Mouse (Mus musculus) cortical plate, adult 2 months (tissue): ENCODE results near the gene Chd3. TPM values are rescaled to one million over a fixed set of nuclear protein-coding genes. Genes with fewer than 3 reads are reported as not detected.
A peak's percentile ranks its signal among the peaks of the same experiment; 100 is the strongest.

Experiments used
- H3K27ac ChIP-seq: fragments of 200-500 bp; 2 replicates; pipeline ENCODE4 v1.5.1; 2012; ENCODE audit warnings: low read length, control low read depth, inconsistent platforms; ENCODE audit not compliant: insufficient read depth
- H3K4me1 ChIP-seq: fragments of 200-500 bp; 2 replicates; pipeline ENCODE4 v1.6.1; 2011; ENCODE audit warnings: low read length; ENCODE audit not compliant: control insufficient read depth, insufficient read depth
- H3K4me3 ChIP-seq: fragments of 200-500 bp; 2 replicates; pipeline ENCODE4 v1.5.1; 2011; ENCODE audit warnings: mild to moderate bottlenecking, low read length, control low read depth; ENCODE audit not compliant: insufficient read depth
- CTCF ChIP-seq: fragments of 200-500 bp; IDR thresholded peaks from 2 replicates; pipeline ENCODE4 v1.5.1; 2011; ENCODE audit warnings: mild to moderate bottlenecking, control low read depth, low read length; ENCODE audit not compliant: insufficient read depth; ENCODE audit errors: extremely low read depth
- POLR2A ChIP-seq: fragments of 200-500 bp; IDR thresholded peaks from 2 replicates; pipeline ENCODE4 v1.6.1; 2011; ENCODE audit warnings: mild to moderate bottlenecking, low read length, control low read depth; ENCODE audit not compliant: insufficient read depth; ENCODE audit errors: extremely low read depth
- polyA plus RNA-seq: library from polyadenylated mRNA; depleted of rRNA; stranded (reverse); fragments of >200 nt; gene quantifications from 2 replicates; pipeline ENCODE4 v1.2.3, GENCODE M21; 2012

Gene Chd3
- polyA plus RNA-seq, 1 experiment, result 242 TPM

GRCm38 (mm10) chr11:69413221-69414181 is 44.3 kb upstream of the Chd3 start, which contains the start of gene Kdm6b:
Gene Kdm6b (minus strand): TSS chr11:69413675.
- H3K27ac ChIP-seq, result no peak within 1 kb of the TSS
- peak within 1 kb of the TSS; percentile 63; the same call in 1 of the 2 replicates for H3K4me3 ChIP-seq
- TF ChIP-seq POLR2A (no peak), CTCF (no peak)
- peaks cover 5% of the 10 kb centered on the region; the same call in 1 of the 2 replicates for H3K4me1 ChIP-seq

DNA sequence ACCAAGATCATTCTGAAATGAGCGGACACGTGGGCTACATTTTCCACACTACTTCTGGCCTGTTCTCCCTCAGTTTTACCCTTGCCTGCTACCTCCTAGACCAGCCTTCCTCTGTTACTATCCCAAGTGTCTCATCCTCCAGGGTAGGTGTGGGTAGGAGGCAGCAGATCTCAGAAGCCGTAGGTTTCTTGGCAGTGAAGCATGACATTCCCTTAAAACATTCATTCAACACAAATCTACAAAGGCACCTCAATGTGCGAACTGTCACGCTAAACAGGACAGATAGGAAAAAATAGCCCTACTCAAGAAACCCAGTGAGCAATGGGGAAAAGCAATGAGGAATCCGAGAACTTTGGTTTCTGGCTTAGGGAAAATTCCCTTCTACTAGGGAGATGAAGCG is 43.3 kb upstream of the Chd3 start:
- peak overlapping the region; percentile 63; the same call in 1 of the 2 replicates for H3K4me3 ChIP-seq
- no peak overlapping the region for H3K27ac ChIP-seq
- peaks cover 6% of the 10 kb centered on the region for H3K4me1 ChIP-seq
- TF ChIP-seq POLR2A, result no peak
- no peak for TF ChIP-seq CTCF

- H3K4me1 ChIP-seq, result peaks cover 6% of the 10 kb centered on the region
- TF ChIP-seq CTCF, result no peak
- TF ChIP-seq POLR2A, result peak; percentile 72
Observed at GRCm38 (mm10) chr11:69411538-69412203, 42.5 kb upstream of the Chd3 start.

GRCm38 (mm10) chr11:69411073-69411535 is 41.9 kb upstream of the Chd3 start:
- peak overlapping the region; percentile 63 for H3K4me3 ChIP-seq
- H3K4me1 ChIP-seq, result peaks cover 6% of the 10 kb centered on the region
- TF ChIP-seq POLR2A (peak; percentile 67; the same call in 1 of the 2 replicates), CTCF (no peak)
- H3K27ac ChIP-seq, result peak overlapping the region; percentile 94

More at GRCm38 (mm10) chr11:69411538-69412203, 42.5 kb upstream of the Chd3 start:
- H3K27ac ChIP-seq, result peak overlapping the region; percentile 85
- H3K4me3 ChIP-seq, result peak overlapping the region; percentile 63

- peak overlapping the region; percentile 63 for H3K4me3 ChIP-seq
- peak overlapping the region; percentile 94 for H3K27ac ChIP-seq
- TF ChIP-seq CTCF (no peak), POLR2A (no peak)
- H3K4me1 ChIP-seq, result peaks cover 6% of the 10 kb centered on the region
Observed at GRCm38 (mm10) chr11:69410310-69411072, 41.3 kb upstream of the Chd3 start.

GRCm38 (mm10) chr11:69410045-69410309 is 40.8 kb upstream of the Chd3 start:
- Histone ChIP-seq H3K4me3 (peak overlapping the region; percentile 63), H3K4me1 (peaks cover 6% of the 10 kb centered on the region), H3K27ac (peak overlapping the region; percentile 94)
- no peak for TF ChIP-seq CTCF
- no peak for TF ChIP-seq POLR2A

- Histone ChIP-seq H3K27ac (peak overlapping the region; percentile 94), H3K4me3 (peak overlapping the region; percentile 63), H3K4me1 (peaks cover 6% of the 10 kb centered on the region)
- TF ChIP-seq CTCF (no peak), POLR2A (peak; percentile 55)
Observed at GRCm38 (mm10) chr11:69409378-69410044, 40.3 kb upstream of the Chd3 start.

DNA sequence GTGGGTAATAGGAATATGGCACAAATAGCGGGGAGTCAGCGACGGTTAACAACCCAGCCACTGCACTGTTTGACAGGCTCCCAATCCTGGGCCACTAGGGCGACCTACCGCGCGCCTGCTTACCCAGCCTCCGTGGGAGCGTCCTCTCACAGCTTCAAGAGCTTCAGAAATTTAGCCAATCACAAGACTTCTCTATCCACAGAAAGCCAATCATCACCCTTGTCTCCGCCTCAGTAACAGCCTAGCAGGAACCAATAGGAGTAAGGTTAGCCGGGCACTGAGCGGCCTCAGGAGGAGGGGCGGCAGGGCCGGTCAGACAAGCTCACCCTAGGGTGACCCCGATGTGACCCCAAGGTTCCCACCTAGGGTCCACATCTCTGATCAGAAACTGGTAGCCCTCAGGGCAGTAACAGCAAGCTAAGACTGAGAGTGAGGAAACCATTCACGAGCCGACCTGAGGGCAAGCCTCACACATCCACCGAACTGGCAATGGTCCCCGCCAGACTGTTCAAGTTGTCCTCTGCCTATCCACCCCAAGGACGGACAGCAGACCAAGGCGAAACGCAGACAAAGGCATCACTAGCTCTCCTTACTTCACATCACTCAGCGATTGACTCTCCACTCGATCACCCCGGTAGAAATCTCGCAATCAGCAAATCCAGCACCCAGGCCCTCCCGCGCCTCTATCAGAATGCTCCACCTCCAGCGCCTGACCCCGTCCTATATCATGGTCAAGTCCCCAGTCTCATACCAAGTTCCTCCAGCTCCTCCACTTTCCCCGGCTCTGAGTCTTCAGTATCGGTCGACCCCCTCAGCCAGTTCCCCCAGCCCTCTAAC is 39.6 kb upstream of the Chd3 start:
- H3K27ac ChIP-seq, result peak overlapping the region; percentile 68

More for the DNA sequence above, 39.6 kb upstream of the Chd3 start:
- TF ChIP-seq CTCF, result no peak
- peak; percentile 45; the same call in 1 of the 2 replicates for TF ChIP-seq POLR2A
- Histone ChIP-seq H3K4me3 (peak overlapping the region; percentile 63), H3K4me1 (peaks cover 4% of the 10 kb centered on the region)
